In the genomic region with DNA sequence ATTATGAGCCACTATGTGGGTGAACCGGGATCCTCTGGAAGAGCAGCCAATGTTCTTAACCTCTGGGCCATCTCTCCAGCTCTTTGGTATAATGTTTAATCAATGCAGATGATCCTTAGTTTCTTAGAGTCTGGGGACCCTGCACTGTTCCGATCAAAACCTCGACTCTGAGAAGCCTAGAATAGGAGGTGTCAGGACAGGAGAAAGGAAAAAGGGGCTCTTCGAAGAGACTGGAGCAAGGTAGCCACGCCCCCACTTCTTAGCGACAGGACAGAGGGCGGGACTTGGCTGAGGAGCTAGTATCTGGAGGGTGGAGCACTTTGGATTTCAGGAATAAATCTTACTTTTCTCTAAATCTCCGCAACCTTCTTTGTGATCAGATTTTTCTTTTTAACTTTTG, we compare ENCODE assay signal across 8 mouse cellular contexts. TPM values are rescaled to one million over a fixed set of nuclear protein-coding genes. Genes with fewer than 3 reads are reported as not detected.
A peak's percentile ranks its signal among the peaks of the same experiment; 100 is the strongest.
DNase-seq lines count a peak whose midpoint lies in the region; ATAC-seq and TF ChIP-seq lines count a peak whose summit lies in the region.

No protein-coding gene starts in this region.

- ATAC-seq in intestine, embryonic 14.5 days (replicated peaks; ENCODE audit: low FRiP score, low TSS enrichment, low read depth): no peak
- no peak for ATAC-seq in liver, embryonic 14.5 days (ENCODE audit: insufficient read depth)

- no peak for TF ChIP-seq POLR2A in brain, embryonic 14.5 days (IDR thresholded peaks at IDR 0.05; ENCODE audit: borderline replicate concordance, extremely low read depth, insufficient read depth, insufficient read length, poor library complexity, severe bottlenecking)

- H3K36me3 ChIP-seq in intestine, embryonic 14.5 days (ENCODE audit: control insufficient read depth, insufficient read depth, low read length): no peaks in the 10 kb centered on the region
- no peaks in the 10 kb centered on the region for H3K36me3 ChIP-seq in liver, embryonic 14.5 days (replicated peaks; ENCODE audit: control insufficient read depth, insufficient read depth, low read depth)

- peaks cover 21% of the 10 kb centered on the region for H3K4me1 ChIP-seq in intestine, embryonic 14.5 days (replicated peaks; ENCODE audit: control insufficient read depth, insufficient read depth, low read length)
- H3K4me1 ChIP-seq in liver, embryonic 14.5 days (replicated peaks; ENCODE audit: control insufficient read depth in 2 of 2, insufficient read depth in 2 of 2, low read length in 1 of 2): peaks cover 0 to 8% of the 10 kb centered on the region in 2 experiments; a peak in 2 of 4 replicates

- H3K4me3 ChIP-seq in intestine, embryonic 14.5 days (ENCODE audit: low read depth, low read length): peak overlapping the region; percentile 75
- H3K4me3 ChIP-seq in liver, embryonic 14.5 days (ENCODE audit: insufficient read depth in 1 of 2, low read depth in 2 of 2, low read length in 2 of 2): no peak overlapping the region
- H3K4me3 ChIP-seq in left cerebral cortex, adult 2 months: no peak overlapping the region

- H3K27ac ChIP-seq in intestine, embryonic 14.5 days (ENCODE audit: low read depth): no peak overlapping the region
- no peak overlapping the region for H3K27ac ChIP-seq in liver, embryonic 14.5 days
- H3K27ac ChIP-seq in left cerebral cortex, adult 2 months: no peak overlapping the region

- peak overlapping the region; percentile 86 for H3K4me2 ChIP-seq in intestine, embryonic 14.5 days (ENCODE audit: low read length)
- H3K4me2 ChIP-seq in liver, embryonic 14.5 days (ENCODE audit: low read depth): peak overlapping the region; percentile 32

- H3K9me3 ChIP-seq in intestine, embryonic 14.5 days (ENCODE audit: control insufficient read depth, low read length): peaks cover 3% of the 10 kb centered on the region; the same call in 1 of the 2 replicates
- no peaks in the 10 kb centered on the region for H3K9me3 ChIP-seq in liver, embryonic 14.5 days (ENCODE audit: control insufficient read depth, low read length)

- no peak for TF ChIP-seq CTCF in brain, embryonic 14.5 days (IDR thresholded peaks at IDR 0.05; ENCODE audit: borderline replicate concordance, extremely low read depth, insufficient read depth, insufficient read length)
- no peak for TF ChIP-seq CTCF in liver, embryonic 14.5 days (IDR thresholded peaks at IDR 0.05; ENCODE audit: low read depth)
- TF ChIP-seq CTCF in left cerebral cortex, adult 2 months (IDR thresholded peaks at IDR 0.05): no peak

- no peak overlapping the region for H3K9ac ChIP-seq in intestine, embryonic 14.5 days (ENCODE audit: low read length)
- no peak overlapping the region for H3K9ac ChIP-seq in liver, embryonic 14.5 days (replicated peaks)

- peak; percentile 21 for DNase-seq in gastrocnemius, postnatal 14 days
- DNase-seq in gastrocnemius, postnatal 25 days: no peak
- DNase-seq in brain, embryonic 14.5 days (ENCODE audit: low read depth): peak; percentile 46
- DNase-seq in intestine, embryonic 14.5 days (ENCODE audit: low spot score): peak; percentile 59
- DNase-seq in liver, embryonic 14.5 days (ENCODE audit: low read depth in 3 of 3, low spot score in 3 of 3): no peak
- peak; percentile 50 for DNase-seq in yolk sac, embryonic 10.5 days (ENCODE audit: low spot score)
- no peak for DNase-seq in thymus, adult 18-20 months
- DNase-seq in left cerebral cortex, adult 2 months (ENCODE audit: extremely low spot score in 1 of 2, low spot score in 2 of 2): no peak

- no peaks in the 10 kb centered on the region for H3K27me3 ChIP-seq in intestine, embryonic 14.5 days (replicated peaks; ENCODE audit: control insufficient read depth, insufficient read depth, low read length)
- H3K27me3 ChIP-seq in liver, embryonic 14.5 days (ENCODE audit: control insufficient read depth, insufficient read depth, low read length): peaks cover 33% of the 10 kb centered on the region

- no peak for TF ChIP-seq EP300 in liver, embryonic 14.5 days (IDR thresholded peaks at IDR 0.05; ENCODE audit: low read depth)

- WGBS in intestine, embryonic 14.5 days: 9% methylated on average over 8 of the region's 8 CpGs
- WGBS in liver, embryonic 14.5 days (ENCODE audit: insufficient replicate concordance): 10% methylated on average over 8 of the region's 8 CpGs

- intact Hi-C loops in gastrocnemius, postnatal 14 days (cut with DNase I; ENCODE audit: low total_unique reads): no loop called here
- intact Hi-C loops in left cerebral cortex, adult 2 months (cut with DNase I): loop anchor here (5.0 kb wide), 1 partner anchor 103 kb away; no protein-coding TSS in a partner anchor

RNA-seq across cellular contexts. Expression of gene Rhod, which starts 1.0 kb away (rescaled TPM):
- total RNA-seq in gastrocnemius, postnatal 14 days (2021): 1 to 10 TPM; 1.0 to 2.0 TPM
- under 1 TPM; 0.56 to 0.75 TPM for total RNA-seq in gastrocnemius, postnatal 25 days (2021)
- polyA plus RNA-seq in brain, embryonic 14.5 days (2012; rRNA removed): 4.2 and 5.2 TPM in 2 replicates
- polyA plus RNA-seq in intestine, embryonic 14.5 days (2014; fragmentation: Nextera tagmentation; extraction: Ambion mirVana): 22.1 and 30.9 TPM in 2 replicates
- 3.8 and 5.3 TPM in 2 replicates for polyA plus RNA-seq in liver, embryonic 14.5 days (2012; rRNA removed)
- polyA plus RNA-seq in liver, embryonic 14.5 days (2014; fragmentation: Nextera tagmentation; extraction: Ambion mirVana): 6.2 and 6.4 TPM in 2 replicates
- total RNA-seq in left cerebral cortex, adult 2 months (2021): 1 to 10 TPM in 1 of 2 experiments, under 1 TPM in 1; 0.75 to 1.2 TPM

RNA-seq across cellular contexts. Expression of gene Syt12, which starts 37.0 kb away (rescaled TPM):
- 1 to 10 TPM; 2.1 to 5.4 TPM for total RNA-seq in gastrocnemius, postnatal 14 days (2021)
- total RNA-seq in gastrocnemius, postnatal 25 days (2021): 1 to 10 TPM; 6.5 to 8.5 TPM
- 1.7 and 2.9 TPM in 2 replicates for polyA plus RNA-seq in brain, embryonic 14.5 days (2012; rRNA removed)
- 0.27 and 0.47 TPM in 2 replicates for polyA plus RNA-seq in intestine, embryonic 14.5 days (2014; fragmentation: Nextera tagmentation; extraction: Ambion mirVana)
- 0.06 and 0.15 TPM in 2 replicates for polyA plus RNA-seq in liver, embryonic 14.5 days (2012; rRNA removed)
- polyA plus RNA-seq in liver, embryonic 14.5 days (2014; fragmentation: Nextera tagmentation; extraction: Ambion mirVana): 0.06 and 0.14 TPM in 2 replicates
- 10 to 100 TPM; 36.8 to 39.8 TPM for total RNA-seq in left cerebral cortex, adult 2 months (2021)

RNA-seq across cellular contexts. Expression of gene Kdm2a, which starts 42.1 kb away (rescaled TPM):
- 10 to 100 TPM; 27.7 to 29.0 TPM for total RNA-seq in gastrocnemius, postnatal 14 days (2021)
- total RNA-seq in gastrocnemius, postnatal 25 days (2021): 10 to 100 TPM; 26.5 to 28.3 TPM
- polyA plus RNA-seq in brain, embryonic 14.5 days (2012; rRNA removed): 86.9 and 88.9 TPM in 2 replicates
- polyA plus RNA-seq in intestine, embryonic 14.5 days (2014; fragmentation: Nextera tagmentation; extraction: Ambion mirVana): 51.7 and 56.7 TPM in 2 replicates
- 18.9 and 19.0 TPM in 2 replicates for polyA plus RNA-seq in liver, embryonic 14.5 days (2012; rRNA removed)
- polyA plus RNA-seq in liver, embryonic 14.5 days (2014; fragmentation: Nextera tagmentation; extraction: Ambion mirVana): 12.4 and 13.4 TPM in 2 replicates
- total RNA-seq in left cerebral cortex, adult 2 months (2021): 10 to 100 TPM; 73.2 to 92.3 TPM

RNA-seq across cellular contexts. Expression of gene 2010003K11Rik, which starts 58.2 kb away (rescaled TPM):
- total RNA-seq in gastrocnemius, postnatal 14 days (2021): not detected
- total RNA-seq in gastrocnemius, postnatal 25 days (2021): under 1 TPM in 1 of 2 experiments, not detected in 1; 0.99 TPM
- polyA plus RNA-seq in brain, embryonic 14.5 days (2012; rRNA removed): 0.08 TPM in 1 of 2 replicates, not detected in the other
- polyA plus RNA-seq in intestine, embryonic 14.5 days (2014; fragmentation: Nextera tagmentation; extraction: Ambion mirVana): not detected in 2 replicates
- 0.03 TPM in 1 of 2 replicates, not detected in the other for polyA plus RNA-seq in liver, embryonic 14.5 days (2012; rRNA removed)
- 0.08 and 0.15 TPM in 2 replicates for polyA plus RNA-seq in liver, embryonic 14.5 days (2014; fragmentation: Nextera tagmentation; extraction: Ambion mirVana)
- total RNA-seq in left cerebral cortex, adult 2 months (2021): not detected

Comparison
In these comparisons a context has a peak if more than half of its experiments do, and no peak if none do; other contexts are left out.
1. DNase-seq: peak in gastrocnemius, postnatal 14 days (single experiment), brain, embryonic 14.5 days (single experiment), intestine, embryonic 14.5 days (single experiment) and yolk sac, embryonic 10.5 days (single experiment); none in gastrocnemius, postnatal 25 days (single experiment), liver, embryonic 14.5 days (0 of 3), thymus, adult 18-20 months (0 of 2) and left cerebral cortex, adult 2 months (0 of 2).